Mouse (Mus musculus) forebrain, embryonic 13.5 days (tissue): Measurements from ENCODE around the gene Wscd2. TPM values are rescaled to one million over a fixed set of nuclear protein-coding genes. Genes with fewer than 3 reads are reported as not detected.

Experiments used
- ATAC-seq: fragments of 200-750 bp; cut with Nextera tagmentation; 2 replicates; pipeline ENCODE4 v1.8.0; 2017
- H3K27ac ChIP-seq: fragments of 300-500 bp; sonication (generic); 2 replicates; pipeline ENCODE4 v1.5.1; 2015; ENCODE audit warnings: inconsistent platforms, mild to moderate bottlenecking, moderate library complexity
- H3K27me3 ChIP-seq: fragments of 300-500 bp; sonication (generic); 2 replicates; pipeline ENCODE4 v1.6.1; 2015; ENCODE audit warnings: mild to moderate bottlenecking, inconsistent platforms
- H3K36me3 ChIP-seq: fragments of 300-500 bp; sonication (generic); 2 replicates; pipeline ENCODE4 v1.6.1; 2015; ENCODE audit warnings: mild to moderate bottlenecking, inconsistent platforms; ENCODE audit not compliant: poor library complexity, severe bottlenecking
- H3K4me1 ChIP-seq: fragments of 300-500 bp; sonication (generic); 2 replicates; pipeline ENCODE4 v1.6.1; 2015; ENCODE audit warnings: inconsistent platforms
- H3K4me2 ChIP-seq: fragments of 300-500 bp; sonication (generic); 2 replicates; pipeline ENCODE4 v1.6.1; 2015; ENCODE audit warnings: inconsistent platforms, mild to moderate bottlenecking, moderate library complexity
- H3K4me3 ChIP-seq: fragments of 300-500 bp; sonication (generic); 2 replicates; pipeline ENCODE4 v1.5.1; 2015; ENCODE audit warnings: mild to moderate bottlenecking, inconsistent platforms
- H3K9ac ChIP-seq: fragments of 300-500 bp; sonication (generic); 2 replicates; pipeline ENCODE4 v1.6.1; 2015; ENCODE audit warnings: mild to moderate bottlenecking, inconsistent platforms
- H3K9me3 ChIP-seq: fragments of 300-500 bp; sonication (generic); replicated peaks from 2 replicates; pipeline ENCODE4 v1.6.1; 2016; ENCODE audit warnings: inconsistent platforms
- WGBS: fragments of 180-500 bp; shearing (Covaris S2); methylation state at CpG from one replicate; pipeline ENCODE4 v1.1.7; 2015; 5-methylcytosine and 5-hydroxymethylcytosine counted together
- polyA plus RNA-seq: library from polyadenylated mRNA; unstranded; fragments of >200 nt; fragmentation: Nextera tagmentation; extraction: Ambion mirVana; gene quantifications from 2 replicates; pipeline ENCODE4 v1.2.1, GENCODE M21; 2015

Wscd2 gene
- polyA plus RNA-seq, 1 experiment from 2014 or later, result 4.7 TPM

DNA sequence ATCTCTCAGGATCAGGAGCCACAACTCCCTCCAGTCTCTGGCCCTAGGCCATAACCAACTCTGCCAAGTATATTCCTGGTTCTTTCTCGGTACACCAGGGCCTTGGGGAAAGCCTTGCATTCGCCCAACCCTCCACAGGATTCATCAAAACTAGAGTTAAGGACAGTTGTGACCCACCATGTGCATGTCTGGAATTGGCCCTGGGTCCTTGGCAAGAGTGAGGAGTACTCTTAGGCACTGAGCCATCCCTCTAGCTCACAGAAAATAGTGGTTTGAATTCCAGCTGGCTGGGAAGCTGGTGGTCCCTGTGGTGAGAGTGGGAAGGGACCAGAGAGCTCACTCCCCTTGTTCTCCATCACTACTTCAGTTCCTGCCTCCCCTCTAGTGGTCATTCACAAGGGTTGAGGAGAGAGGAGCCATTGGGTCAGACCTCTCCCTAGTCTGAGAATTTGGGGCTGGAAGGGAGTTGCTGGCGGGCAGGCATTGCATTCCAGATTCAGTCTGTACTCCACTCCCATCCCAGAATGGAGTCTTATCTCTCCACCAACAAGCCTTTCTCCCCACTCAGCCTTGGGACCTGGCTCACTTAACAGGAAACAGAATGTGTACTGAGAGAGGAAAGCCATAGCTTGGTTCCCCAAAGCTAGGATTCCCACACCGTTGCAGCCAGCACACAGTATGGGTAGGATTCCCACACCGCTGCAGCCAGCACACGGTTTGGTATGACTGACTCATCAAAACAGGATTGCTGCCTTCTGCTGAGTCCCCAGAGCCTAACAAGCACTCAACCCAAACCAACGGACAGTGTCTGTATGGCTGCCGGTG, 117.0 kb downstream of the Wscd2 start:
- 83% methylated on average over 8 of the region's 8 CpGs for WGBS
- Histone ChIP-seq H3K36me3 (no peaks in the 10 kb centered on the region), H3K9ac (no peak overlapping the region), H3K4me2 (no peak overlapping the region), H3K27ac (no peak overlapping the region), H3K9me3 (no peaks in the 10 kb centered on the region), H3K4me1 (0 out of 2 replicates have a peak, but pooled peaks cover 9% of the 10 kb centered on the region), H3K4me3 (no peak overlapping the region), H3K27me3 (no peaks in the 10 kb centered on the region)
- ATAC-seq, result no peak

DNA sequence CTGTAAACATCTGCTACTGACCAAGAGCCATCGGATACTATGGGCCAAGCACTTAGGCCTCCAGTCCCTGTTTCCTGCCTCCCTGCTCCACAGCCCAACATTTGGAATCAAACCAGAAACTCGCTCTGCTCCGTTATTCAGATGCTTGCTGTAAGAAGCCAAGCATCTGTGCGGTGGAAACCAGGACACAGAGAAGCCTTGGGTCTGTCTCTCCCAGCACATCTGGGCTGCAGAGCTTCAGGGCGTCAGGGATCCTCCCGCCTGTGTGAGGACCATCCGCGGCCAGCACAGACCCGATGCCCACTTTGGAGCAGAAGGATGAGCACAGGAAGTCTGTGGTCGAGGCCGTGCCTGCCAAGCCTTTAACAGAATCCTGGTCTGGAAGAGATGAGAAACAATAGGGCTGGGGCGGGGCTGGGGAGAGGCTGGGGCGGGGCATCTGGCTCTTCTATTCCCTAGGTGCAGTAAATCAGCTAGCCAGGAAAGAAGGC, 117.9 kb downstream of the Wscd2 start:
- no peaks in the 10 kb centered on the region for H3K27me3 ChIP-seq
- H3K4me1 ChIP-seq, result 0 out of 2 replicates have a peak, but pooled peaks cover 9% of the 10 kb centered on the region
- H3K4me2 ChIP-seq, result no peak overlapping the region
- H3K9ac ChIP-seq, result peak overlapping the region; percentile 32; the same call in 1 of the 2 replicates
- H3K36me3 ChIP-seq, result no peaks in the 10 kb centered on the region
- H3K9me3 ChIP-seq, result no peaks in the 10 kb centered on the region
- whole genome bisulfite sequencing, result 30% methylated on average over 13 of the region's 13 CpGs
- H3K4me3 ChIP-seq, result no peak overlapping the region
- ATAC-seq, result no peak
- H3K27ac ChIP-seq, result no peak overlapping the region

DNA sequence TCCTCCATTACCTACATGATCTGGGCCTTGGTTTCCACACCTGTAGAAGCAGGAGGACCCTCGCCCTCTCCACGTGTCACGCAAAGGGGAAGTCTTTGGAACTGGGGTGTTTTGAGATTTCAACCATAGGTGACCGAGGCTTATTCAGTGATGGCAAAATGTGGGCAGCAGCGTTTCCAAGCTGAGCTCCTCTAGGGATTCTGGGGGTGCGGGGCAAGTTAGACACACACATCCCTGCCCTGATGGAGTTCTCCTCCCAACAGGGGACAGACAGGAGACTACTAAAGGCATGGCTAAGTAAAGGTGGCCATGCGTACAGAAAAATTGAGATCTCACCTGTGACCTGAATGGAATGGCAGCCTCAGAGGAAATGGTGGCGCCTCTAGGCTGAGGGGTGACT, 118.4 kb downstream of the Wscd2 start:
- H3K27me3 ChIP-seq, result no peaks in the 10 kb centered on the region
- no peak overlapping the region for H3K9ac ChIP-seq
- ATAC-seq, result no peak
- 0 out of 2 replicates have a peak, but pooled peaks cover 9% of the 10 kb centered on the region for H3K4me1 ChIP-seq
- 82% methylated on average over 8 of the region's 8 CpGs for WGBS
- no peaks in the 10 kb centered on the region for H3K36me3 ChIP-seq
- H3K4me3 ChIP-seq, result no peak overlapping the region
- H3K4me2 ChIP-seq, result no peak overlapping the region
- H3K27ac ChIP-seq, result no peak overlapping the region
- H3K9me3 ChIP-seq, result no peaks in the 10 kb centered on the region

DNA sequence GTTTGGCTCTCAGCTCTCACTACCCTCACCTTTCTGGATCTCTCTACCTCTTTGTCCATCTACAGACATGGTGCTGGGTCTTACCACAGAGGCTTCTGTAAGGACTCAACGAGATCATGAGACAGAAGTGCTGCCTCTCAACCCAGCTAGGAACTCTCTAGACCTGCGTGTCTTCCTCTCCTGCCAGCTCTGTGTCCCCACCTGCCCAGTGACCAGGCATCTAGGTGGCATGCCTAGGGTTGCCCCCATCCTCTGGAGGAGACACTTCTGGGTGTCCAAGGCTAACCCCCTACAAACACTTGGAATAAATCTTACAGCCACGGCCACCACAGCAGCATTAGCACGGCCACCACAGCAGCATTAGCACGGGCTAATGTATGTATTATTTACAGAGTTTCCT, 119.8 kb downstream of the Wscd2 start:
- 0 out of 2 replicates have a peak, but pooled peaks cover 9% of the 10 kb centered on the region for H3K4me1 ChIP-seq
- H3K4me3 ChIP-seq, result no peak overlapping the region
- no peak overlapping the region for H3K9ac ChIP-seq
- 71% methylated on average over 5 of the region's 5 CpGs for WGBS
- H3K27me3 ChIP-seq, result no peaks in the 10 kb centered on the region
- H3K4me2 ChIP-seq, result no peak overlapping the region
- no peak overlapping the region for H3K27ac ChIP-seq
- no peak for ATAC-seq
- no peaks in the 10 kb centered on the region for H3K36me3 ChIP-seq
- no peaks in the 10 kb centered on the region for H3K9me3 ChIP-seq

DNA sequence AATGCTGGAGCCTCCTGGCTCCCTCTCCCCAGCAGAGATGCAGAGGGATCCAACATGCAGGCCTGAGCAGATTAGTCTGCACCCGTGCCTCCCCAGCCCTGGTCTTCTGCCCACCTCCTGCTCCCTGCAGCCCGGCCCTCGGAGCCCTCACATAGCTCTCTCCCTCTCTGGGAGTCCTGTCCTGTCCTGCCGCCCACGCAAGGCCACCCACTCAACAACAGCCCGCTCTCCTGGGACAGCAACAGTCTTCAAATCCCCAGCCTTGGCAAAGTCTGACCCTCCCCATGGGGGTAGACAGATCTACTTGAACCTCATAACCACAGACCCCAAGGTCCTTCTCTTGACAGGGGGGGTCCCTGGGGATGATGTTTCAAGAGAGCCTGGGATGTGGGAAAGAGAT, 120.4 kb downstream of the Wscd2 start:
- H3K4me2 ChIP-seq, result no peak overlapping the region
- H3K4me1 ChIP-seq, result 0 out of 2 replicates have a peak, but pooled peaks cover 9% of the 10 kb centered on the region
- no peaks in the 10 kb centered on the region for H3K9me3 ChIP-seq
- H3K9ac ChIP-seq, result no peak overlapping the region
- WGBS, result 60% methylated on average over 6 of the region's 6 CpGs
- no peak overlapping the region for H3K4me3 ChIP-seq
- ATAC-seq, result 0 out of 2 replicates have a peak, but pooled peaks have one; percentile 13
- H3K27me3 ChIP-seq, result no peaks in the 10 kb centered on the region
- no peaks in the 10 kb centered on the region for H3K36me3 ChIP-seq
- no peak overlapping the region for H3K27ac ChIP-seq

DNA sequence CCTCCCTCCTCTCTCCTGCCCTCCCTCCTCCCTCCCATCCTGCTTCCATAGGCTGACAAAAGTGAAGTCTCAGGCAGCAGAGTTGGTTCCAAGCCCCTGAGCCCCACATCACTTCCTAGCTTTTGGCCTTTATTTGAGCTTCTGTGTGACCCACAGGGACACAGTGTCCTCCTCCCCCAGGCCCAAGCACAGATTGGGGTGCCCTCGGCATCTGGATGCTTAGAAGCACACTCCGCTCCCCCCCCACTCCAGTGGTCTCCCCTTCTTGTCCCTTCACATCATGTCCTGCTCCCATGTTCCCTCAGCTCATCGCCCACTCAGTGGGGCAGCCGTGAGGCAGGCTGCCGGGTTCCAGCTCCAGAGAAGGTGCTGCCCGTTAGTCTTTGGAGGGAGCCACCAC, 121.0 kb downstream of the Wscd2 start:
- Histone ChIP-seq H3K27ac (no peak overlapping the region), H3K27me3 (no peaks in the 10 kb centered on the region), H3K4me2 (no peak overlapping the region), H3K4me1 (0 out of 2 replicates have a peak, but pooled peaks cover 9% of the 10 kb centered on the region), H3K9me3 (no peaks in the 10 kb centered on the region), H3K36me3 (no peaks in the 10 kb centered on the region), H3K9ac (no peak overlapping the region), H3K4me3 (no peak overlapping the region)
- WGBS, result 82% methylated on average over 6 of the region's 6 CpGs
- ATAC-seq, result no peak

DNA sequence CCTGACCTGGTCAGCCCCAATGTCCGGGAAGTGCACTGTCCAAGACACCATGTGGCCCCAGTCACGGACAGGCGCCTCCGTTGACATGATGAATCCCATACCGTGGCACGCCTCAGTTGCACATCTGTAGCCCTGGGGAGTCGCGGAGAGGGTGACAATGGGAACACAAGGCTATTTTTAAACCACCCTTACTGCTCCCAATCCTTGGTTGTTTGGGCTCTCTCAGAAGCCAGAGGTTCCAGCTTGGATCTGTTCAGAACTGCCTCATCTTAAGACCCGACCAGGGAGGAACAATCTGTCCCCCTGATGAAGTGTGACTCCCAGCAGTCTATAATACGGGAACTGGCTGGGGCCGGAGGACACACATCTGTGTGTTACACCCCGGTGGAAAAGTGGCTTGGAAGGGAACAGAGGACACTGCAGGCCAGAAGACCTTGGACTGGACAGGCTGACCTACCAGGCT, 121.7 kb downstream of the Wscd2 start:
- no peak overlapping the region for H3K27ac ChIP-seq
- H3K4me3 ChIP-seq, result no peak overlapping the region
- H3K4me2 ChIP-seq, result no peak overlapping the region
- no peak overlapping the region for H3K9ac ChIP-seq
- WGBS, result 85% methylated on average over 12 of the region's 12 CpGs
- no peaks in the 10 kb centered on the region for H3K27me3 ChIP-seq
- ATAC-seq, result no peak
- H3K9me3 ChIP-seq, result no peaks in the 10 kb centered on the region
- no peaks in the 10 kb centered on the region for H3K36me3 ChIP-seq
- 0 out of 2 replicates have a peak, but pooled peaks cover 9% of the 10 kb centered on the region for H3K4me1 ChIP-seq

DNA sequence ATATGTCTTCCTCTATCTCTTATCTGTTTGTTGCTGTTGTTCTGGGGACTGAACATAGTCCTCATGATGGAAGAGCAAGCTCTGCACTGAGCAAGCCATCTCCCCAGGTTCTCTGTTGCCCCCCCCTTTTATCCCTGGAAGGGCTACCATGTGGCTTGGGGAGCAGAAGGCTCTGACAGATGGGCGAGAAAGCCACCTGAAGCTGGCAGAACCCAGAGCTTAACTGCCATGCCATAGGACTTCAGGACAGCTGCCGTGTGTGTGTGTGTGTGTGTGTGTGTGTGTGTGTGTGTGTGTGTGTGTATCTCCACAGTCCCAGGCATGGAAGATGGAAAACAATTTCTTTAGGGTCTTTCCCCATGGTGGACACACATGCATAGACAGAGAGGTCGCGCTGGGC, 128.6 kb downstream of the Wscd2 start:
- no peak overlapping the region for H3K27ac ChIP-seq
- peaks cover 5% of the 10 kb centered on the region for H3K4me1 ChIP-seq
- no peaks in the 10 kb centered on the region for H3K36me3 ChIP-seq
- H3K9me3 ChIP-seq, result no peaks in the 10 kb centered on the region
- no peak for ATAC-seq
- 83% methylated on average over 4 of the region's 4 CpGs for WGBS
- 0 out of 2 replicates have a peak, but pooled peaks cover 3% of the 10 kb centered on the region for H3K27me3 ChIP-seq
- no peak overlapping the region for H3K9ac ChIP-seq
- no peak overlapping the region for H3K4me2 ChIP-seq
- H3K4me3 ChIP-seq, result no peak overlapping the region

DNA sequence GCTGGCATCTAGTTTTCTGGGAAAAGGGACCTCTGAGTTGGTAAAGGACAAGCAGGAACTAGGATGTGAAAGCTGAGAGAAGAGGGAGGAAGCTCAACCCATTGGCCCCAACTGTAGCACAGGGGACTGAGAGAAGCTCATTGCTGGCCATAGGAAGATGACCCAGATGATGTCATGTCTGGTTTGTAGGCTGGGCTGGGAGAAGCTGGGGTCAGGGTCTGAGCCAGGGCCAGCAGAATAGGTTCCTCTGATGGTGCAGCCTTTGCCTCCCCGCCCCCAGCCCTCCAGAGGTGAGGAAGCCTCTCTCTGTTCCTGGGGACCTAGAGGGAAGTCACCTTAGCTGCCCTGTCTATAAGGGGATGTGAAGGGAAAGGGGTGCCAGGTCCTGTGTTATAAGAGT, 129.0 kb downstream of the Wscd2 start:
- WGBS, result 92% methylated on average over 1 of the region's 1 CpGs
- Histone ChIP-seq H3K9me3 (no peaks in the 10 kb centered on the region), H3K27me3 (0 out of 2 replicates have a peak, but pooled peaks cover 3% of the 10 kb centered on the region), H3K27ac (no peak overlapping the region), H3K4me3 (no peak overlapping the region), H3K4me2 (no peak overlapping the region), H3K9ac (no peak overlapping the region), H3K36me3 (no peaks in the 10 kb centered on the region), H3K4me1 (peaks cover 5% of the 10 kb centered on the region)
- no peak for ATAC-seq

DNA sequence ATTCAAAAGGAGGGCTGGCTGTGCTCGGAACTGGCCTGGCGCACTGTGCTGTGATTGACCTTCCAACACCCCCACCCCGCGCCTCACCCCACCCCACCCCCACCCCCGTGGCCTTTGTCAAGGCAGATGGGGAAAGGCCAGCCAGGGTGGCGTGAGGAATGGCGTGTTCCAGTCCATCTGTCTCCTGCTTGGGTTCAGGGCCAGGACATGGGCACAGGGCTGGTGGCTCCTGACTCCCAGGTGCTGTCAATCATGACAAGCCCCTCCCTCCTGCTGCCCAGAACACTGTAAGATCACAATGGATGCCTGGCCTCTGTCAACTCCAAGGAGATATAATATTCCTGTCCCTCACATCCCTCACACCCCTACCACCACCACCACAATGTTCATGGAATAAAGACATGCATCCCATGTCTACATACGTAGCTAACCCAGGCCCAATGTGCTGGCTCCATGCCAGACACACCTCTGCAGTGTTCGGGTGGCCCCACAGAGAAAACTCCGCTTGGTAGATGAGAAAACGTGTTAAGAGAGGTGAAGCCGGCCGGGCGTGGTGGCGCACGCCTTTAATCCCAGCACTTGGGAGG, 130.1 kb downstream of the Wscd2 start:
- 0 out of 2 replicates have a peak, but pooled peaks cover 3% of the 10 kb centered on the region for H3K27me3 ChIP-seq
- no peak overlapping the region for H3K9ac ChIP-seq
- WGBS, result 74% methylated on average over 16 of the region's 16 CpGs
- H3K9me3 ChIP-seq, result no peaks in the 10 kb centered on the region
- peaks cover 5% of the 10 kb centered on the region for H3K4me1 ChIP-seq
- no peak overlapping the region for H3K4me3 ChIP-seq
- no peak overlapping the region for H3K27ac ChIP-seq
- no peak for ATAC-seq
- H3K4me2 ChIP-seq, result no peak overlapping the region
- no peaks in the 10 kb centered on the region for H3K36me3 ChIP-seq

DNA sequence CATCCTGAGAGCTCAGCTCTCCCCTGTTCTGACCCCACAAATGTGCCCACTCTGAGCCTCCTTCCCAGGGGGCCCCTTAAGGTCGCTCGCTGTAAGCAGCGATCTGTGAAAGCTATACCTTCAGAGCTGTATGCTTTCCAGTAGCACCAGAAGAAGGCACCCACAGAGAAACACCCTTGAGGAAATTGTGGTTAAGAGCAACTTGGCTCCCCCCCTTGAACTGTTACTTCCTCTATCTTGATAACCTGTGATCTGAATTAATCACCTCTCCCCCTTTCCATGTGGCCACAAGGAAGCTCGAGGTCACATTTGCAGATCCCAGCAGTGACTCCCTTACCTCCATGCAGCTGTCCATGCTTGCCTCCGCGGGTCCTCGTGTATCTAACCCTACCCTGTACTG, 130.9 kb downstream of the Wscd2 start:
- no peak overlapping the region for H3K9ac ChIP-seq
- ATAC-seq, result no peak
- no peak overlapping the region for H3K27ac ChIP-seq
- H3K4me1 ChIP-seq, result peaks cover 5% of the 10 kb centered on the region
- 0 out of 2 replicates have a peak, but pooled peaks cover 3% of the 10 kb centered on the region for H3K27me3 ChIP-seq
- H3K4me3 ChIP-seq, result no peak overlapping the region
- no peaks in the 10 kb centered on the region for H3K9me3 ChIP-seq
- no peaks in the 10 kb centered on the region for H3K36me3 ChIP-seq
- 86% methylated on average over 7 of the region's 7 CpGs for WGBS
- no peak overlapping the region for H3K4me2 ChIP-seq

DNA sequence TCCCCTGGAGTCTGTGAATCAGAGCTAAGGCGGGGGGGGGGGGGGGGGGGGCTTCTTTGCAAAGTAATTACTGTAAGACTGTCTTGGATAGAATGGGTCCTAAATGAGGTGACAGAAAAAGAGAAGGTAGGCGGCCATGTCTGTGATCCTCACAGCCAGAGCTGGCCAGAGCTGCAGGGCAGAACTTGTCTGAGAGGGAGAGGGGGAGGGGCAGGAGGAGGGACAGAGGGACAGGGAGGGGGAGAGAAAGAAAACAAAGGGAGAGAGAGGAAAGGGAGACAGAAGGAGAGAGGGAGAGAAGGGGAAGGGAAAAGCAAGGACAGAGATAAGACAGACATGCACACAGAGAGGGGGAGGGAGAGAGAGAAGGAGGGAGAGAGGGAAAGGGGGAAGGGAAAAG, 132.9 kb downstream of the Wscd2 start:
- Histone ChIP-seq H3K27ac (no peak overlapping the region), H3K4me2 (no peak overlapping the region), H3K9ac (no peak overlapping the region), H3K27me3 (no peaks in the 10 kb centered on the region), H3K9me3 (no peaks in the 10 kb centered on the region), H3K4me1 (peaks cover 5% of the 10 kb centered on the region), H3K36me3 (no peaks in the 10 kb centered on the region), H3K4me3 (no peak overlapping the region)
- ATAC-seq, result no peak
- WGBS, result 10% methylated on average over 1 of the region's 2 CpGs
